Mouse (Mus musculus): Measurements from ENCODE around the gene Ctcf.
A peak's percentile ranks its signal among the peaks of the same experiment; 100 is the strongest.

Gene Ctcf

DNA sequence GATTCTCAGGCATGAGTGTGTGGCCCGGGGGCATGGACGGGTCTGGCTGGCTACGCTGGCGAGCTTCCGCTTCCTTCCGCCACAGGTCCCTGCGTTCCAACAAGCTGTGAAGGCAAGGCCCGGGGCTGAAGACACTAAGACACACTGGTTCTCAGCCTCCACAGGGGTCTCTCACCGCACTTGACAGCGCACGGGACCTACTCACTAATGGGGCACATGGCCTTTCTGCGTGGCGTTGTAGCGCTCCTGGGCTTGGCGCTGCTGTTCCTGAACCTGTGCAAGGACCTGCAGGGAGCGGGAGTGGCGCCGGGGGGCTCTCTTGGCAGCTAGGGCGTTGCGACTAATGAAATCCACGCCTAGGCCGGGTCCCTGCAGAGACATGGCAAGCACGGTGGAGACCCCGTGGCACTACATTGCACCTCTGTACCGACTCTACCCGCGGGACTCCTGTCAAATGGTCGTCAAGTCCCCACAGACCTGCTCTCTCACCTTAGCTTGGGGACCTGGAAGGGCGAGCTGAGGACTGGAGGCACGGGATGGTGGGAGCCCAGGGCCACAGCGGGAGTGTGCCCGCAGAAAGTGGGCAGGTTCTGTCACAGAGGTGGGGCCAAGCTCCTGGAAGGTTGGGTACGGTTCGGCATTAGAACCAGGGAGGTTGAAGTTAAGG is 67.9 kb downstream of the Ctcf start:
- peak; percentile 40 to 64 for DNase-seq

DNA sequence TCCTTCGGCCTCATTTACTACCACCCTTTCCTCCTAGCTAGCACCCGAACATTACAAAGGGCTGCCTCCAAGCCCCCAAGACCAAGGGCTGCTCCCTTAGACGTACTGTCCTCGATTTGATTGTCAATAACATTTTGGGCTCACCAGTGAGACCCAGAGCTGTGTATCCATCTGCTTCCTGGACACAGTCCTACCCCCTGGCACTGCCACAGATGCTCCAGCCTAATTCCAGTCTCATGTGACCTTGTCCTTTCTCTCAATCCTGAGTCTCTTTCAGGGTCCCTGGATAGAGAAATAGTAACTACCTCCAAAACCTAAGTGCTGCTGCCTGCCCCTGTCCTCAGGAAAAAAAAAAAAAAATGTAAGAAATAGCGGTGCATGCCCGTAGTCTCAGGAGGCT is 68.6 kb downstream of the Ctcf start:
- peak; percentile 85 to 89 for DNase-seq

DNA sequence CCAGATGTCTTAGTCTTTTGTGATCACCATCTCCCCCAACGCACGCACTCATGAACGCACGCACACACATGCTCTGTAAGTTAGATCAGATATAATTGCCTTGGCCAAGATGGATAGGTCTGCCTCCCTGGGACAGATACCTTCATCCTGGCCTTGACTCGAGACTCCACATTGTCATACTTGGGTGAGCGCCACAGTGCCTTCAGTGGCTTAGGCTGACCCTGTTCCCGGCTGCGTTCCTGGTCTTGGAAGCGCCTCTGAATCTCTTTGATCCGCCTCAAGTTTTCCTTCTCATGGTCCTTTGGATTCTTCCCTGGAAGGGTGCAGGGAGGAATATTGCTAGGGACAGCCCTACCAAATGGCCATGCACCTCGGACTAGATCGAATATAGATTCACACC is 70.1 kb downstream of the Ctcf start:
- peak; percentile 37 to 38 for DNase-seq

DNA sequence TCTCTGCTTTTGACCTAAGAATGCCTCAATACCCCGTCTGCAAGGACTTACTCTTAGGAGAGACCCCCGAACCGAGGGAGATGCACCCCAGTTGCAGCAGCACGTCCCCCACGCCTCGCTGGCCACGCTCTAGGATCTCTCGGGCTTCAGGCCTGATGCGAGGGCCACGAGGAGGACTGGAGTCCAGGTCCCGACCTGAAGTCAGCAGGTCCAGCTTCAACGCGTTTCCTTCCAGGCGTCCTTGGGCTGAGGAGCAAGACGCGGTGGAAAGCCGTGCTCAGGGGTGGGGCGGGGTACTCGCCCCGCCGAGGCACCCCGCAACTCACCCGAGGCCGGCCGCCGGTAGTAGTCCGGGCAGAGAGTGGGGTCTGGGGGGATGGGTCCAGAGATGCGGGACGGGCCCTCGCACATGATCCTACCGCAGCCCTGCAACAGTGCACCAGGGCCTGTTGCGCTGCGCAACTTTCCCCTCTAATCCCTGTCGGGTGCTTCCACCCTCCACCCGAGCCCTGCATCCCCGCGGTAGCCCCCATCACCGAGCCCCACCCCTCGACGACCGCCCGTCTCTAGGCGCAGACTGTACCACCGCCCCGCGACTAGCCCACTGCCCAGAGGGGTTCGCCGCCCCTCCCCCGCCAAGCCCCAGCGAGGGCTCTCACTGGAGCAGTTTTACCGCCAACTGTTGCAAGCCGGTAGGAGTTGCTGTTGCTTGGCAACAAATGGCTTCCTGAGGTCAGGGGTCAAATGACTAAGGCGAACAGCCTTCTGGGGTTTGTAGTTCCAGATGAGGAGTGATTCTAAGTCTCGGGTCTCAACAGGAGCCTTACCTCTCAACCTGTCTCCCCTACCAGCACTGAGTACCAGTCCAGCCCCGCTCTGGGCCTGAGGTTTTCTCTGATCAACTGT is 71.4 kb downstream of the Ctcf start, which contains the start of the genes 4933405L10Rik and Enkd1:
Gene 4933405L10Rik, plus strand, starts transcription at position 158 of the 906 bp plus-strand sequence.
Gene Enkd1, minus strand, starts transcription at position 713 of the 906 bp plus-strand sequence.
- DNase-seq = peak; percentile 82 to 91

DNA sequence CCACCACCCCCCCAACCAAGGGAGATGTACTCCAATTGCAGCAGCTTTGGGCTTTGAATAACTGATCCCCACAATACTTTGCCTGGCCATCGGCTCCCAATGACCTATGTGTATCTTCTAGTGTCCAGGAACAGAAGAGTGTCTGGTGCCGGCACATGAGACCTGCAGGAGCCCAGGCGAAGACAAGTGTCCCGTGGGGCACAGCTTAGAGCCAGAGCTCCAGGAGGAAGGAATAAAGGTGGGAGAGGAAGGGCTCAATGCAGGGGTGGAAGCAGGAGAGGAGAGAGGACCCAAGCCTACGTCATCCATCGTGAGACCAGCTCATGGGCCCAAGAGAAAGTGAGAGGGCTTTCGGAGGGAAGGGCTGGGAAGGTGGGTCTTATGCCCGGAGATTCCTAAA is 72.3 kb downstream of the Ctcf start:
- peak in 1 of 2 experiments; percentile 29 for DNase-seq

DNA sequence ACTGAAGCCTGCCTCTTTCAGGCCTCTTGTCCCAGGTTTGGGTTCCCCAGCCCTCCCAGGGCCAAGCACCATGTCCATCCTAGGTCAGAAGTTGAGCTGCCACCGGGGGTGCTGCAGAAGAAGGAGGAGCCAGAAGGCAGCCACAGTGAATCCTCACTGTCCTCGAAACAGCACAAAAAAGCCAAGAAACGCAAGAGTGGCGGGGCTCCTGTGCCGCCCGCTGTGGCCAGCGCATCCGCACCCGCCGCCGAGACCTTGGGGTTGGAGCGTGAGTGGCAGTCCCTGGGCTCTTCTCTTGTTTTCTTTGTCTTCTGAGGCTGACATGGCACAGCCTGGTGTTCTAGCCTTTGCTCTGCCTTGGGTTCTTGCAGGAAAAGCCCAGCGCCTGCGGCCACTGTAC is 72.9 kb downstream of the Ctcf start:
- peak in 1 of 2 experiments; percentile 17 for DNase-seq

DNA sequence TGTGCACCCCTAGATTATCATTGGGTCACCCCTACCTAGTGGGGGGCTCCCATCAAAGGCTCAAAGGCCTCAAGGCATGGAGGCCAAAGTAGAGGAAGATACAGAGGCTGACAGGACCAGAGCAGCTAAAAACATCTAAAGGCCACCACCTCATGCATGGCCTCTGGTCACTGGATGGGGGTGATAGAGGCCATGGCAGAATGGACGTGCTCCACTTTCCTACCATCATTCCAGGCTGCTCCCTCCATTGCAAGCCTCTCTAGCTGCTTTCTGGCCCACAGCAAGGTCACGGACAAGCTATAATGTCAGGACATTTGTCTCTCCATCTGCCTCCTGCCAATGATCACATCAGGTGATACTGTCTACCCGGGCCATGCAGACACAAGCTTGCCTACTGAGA is 75.9 kb downstream of the Ctcf start:
- no peak for DNase-seq

DNA sequence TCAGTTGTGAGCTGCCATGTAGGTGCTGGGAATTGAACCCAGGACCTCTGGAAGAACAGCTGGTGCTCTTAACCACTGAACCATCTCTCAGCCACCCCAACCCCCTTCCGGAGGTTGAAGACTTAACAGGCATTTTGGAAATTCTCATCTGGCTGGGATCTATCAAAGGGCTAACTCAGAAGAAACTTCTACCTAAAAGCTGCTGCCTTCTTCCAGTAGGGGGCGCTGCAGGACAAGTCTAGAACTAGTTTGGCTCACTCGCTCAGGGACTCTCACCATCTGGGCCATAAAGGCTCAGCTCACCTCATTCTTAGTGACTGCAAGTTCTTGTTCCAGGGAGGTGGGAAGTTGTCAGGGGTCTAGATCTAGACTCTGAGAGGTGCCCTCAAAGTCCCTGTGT is 77.8 kb downstream of the Ctcf start:
- peak; percentile 87 to 91 for DNase-seq

DNA sequence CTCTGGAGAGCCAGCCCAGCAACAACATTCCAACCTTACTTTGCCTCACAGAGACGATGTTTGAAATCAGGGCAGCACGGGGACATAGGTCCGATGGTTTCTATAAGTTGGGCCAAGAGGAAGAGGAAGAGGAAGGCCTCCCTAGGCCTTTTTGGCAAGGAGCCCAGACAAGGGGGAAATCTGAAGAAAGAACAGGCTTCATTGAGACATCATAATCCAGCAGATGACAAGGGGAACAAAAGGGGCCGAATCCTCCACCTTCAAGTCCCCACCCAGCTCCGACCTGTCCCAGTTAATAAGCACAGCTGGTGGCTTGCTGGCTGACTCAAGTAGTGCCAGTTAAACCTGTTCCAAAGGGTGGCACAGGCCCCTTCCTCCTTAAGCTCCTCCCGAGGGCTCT is 78.7 kb downstream of the Ctcf start:
- DNase-seq = no peak

DNA sequence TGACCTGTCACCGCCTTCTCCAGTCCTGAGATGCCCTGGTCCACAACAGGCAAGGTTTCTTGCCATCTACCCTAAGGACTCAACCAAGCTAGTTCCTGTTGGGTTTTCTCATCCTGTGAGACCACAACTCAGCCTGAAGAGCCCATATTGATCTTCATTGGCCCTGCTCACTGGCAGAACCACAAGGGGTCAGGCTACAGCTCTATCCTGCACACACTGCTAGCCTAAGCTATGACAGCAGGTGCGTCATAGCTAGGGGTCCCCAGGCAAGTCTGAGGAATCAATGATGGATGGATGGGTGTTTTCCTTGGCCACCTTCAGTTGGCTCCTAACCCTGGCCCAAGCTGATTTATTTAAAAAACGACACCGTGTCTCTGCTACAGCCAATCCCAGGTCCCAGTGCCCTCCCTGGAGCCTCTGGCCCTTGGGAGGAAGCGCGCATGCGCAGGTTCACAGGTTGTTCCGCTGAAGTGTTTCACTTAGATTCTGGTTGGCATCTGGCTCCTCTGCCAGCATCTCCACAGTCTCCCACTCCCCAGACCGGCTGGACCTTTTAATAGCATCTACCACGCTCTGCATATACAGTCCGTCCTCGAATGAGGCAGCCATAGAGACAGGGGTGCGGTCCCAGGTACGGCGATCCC is 80.1 kb downstream of the Ctcf start:
- DNase-seq = no peak

DNA sequence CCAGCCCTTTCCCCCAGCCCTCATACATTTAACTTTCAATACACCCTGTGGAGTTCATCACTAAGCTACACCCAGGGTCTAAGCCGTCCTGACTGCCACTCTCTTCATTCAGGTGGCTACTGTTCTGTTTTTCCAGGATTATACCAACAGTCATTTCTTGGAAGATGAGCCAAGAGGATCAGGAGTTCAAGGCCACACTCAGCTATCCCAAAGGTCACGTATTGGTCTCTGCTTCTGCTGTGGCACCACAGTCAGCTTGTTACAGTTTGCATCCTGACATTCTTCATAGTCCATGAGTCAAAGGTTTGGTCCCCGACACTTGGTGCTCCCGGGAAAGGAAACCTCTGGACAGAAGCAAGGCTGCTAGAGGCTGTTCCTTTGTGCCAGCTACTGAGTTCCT is 83.3 kb downstream of the Ctcf start:
- no peak for DNase-seq

DNA sequence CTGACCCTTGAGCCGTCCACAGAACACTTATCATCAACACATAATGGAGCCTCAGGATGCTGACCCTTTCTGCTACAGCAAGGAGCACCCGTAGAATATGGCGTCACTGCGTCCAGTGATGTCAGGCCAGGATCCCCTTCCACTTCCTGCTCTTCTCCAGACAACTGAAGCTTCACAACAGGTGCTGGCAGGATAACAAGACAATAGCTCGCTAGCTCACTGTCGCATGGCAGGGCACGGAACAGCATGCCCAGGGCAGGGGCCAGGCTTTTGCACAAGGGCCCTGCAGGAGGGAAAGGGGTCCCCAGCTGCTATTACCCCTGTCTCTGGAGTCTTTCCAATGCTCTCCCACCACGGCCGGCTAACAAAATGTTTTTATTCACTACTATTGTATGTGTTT is 86.5 kb downstream of the Ctcf start:
- DNase-seq = no peak

DNA sequence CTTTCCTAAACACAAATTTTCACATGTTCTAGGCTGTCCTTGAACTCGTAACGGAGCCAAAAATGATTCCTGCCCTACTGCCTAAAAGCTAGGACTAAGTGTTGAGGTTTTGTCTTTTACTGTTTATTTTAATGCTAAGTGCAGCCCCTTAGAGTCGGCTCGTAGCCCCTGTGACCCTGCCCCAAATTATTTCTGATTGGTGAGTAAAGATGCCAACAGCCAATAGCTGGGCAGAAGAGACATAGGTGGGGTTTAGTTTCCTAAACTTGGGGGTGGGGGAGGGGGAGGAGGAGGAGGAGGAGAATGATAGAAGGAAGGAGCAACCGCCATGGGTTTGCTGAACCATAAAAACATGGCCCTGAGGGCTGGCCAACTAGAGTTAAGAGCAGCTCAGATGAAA is 89.4 kb downstream of the Ctcf start:
- DNase-seq = no peak

DNA sequence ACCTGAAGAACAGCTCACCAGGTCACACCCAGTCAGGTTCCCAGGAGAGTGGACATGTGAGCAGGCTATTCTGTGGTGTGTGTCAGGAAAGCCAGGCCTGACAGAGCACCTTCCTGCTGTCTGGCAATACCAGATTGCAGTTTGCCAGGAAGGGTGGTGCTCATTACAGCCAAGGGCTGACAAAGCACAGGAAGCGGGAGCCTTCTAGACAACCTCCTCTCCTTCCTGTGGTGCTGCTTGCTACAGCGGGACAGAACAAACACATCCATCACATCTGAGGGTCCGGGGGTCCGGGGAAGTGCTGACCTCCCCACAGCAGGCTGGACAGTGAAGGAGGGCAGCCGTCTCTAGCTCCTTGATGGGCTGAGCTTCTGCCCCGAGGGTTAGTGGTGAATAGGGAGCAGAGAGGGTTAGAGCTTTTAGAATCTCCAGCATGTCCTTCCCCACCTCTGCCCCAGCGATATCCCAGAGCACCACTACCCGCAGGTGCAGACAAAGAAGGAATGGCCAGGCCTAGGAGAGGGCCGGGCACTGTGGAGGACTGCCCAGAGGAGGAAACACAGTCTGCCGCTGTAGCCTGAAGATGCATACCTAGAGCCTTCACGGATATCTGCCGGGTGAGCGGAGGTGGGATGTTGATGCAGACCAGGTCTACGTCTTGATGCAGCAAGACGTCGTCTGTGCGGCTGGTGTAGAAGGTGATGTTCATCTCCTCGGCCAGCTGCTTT is 91.2 kb downstream of the Ctcf start:
- DNase-seq = no peak

DNA sequence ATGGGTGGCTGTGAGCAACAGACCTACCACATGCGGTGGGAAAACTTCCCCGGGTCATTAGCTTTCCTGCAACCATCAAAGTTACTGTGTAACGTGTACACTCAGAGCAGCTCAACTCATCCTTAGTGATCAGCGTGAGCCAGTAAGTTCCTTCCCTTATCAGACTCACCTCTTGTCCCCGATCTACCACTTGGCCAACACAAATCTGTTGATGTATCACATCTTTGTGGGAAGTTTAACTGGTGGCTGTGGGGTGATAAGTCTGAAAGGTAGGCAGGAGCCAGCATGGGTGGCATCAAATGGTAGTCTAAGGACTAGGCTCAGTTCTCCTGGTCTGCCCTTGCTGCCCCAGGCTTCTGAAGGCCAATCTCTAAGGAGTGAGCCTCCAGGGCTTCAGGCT is 95.8 kb downstream of the Ctcf start:
- DNase-seq = no peak
